Mouse (Mus musculus) monocyte, adult 5-6 weeks (primary cell): ENCODE results near the gene Ccdc125. TPM values are rescaled to one million over a fixed set of nuclear protein-coding genes. Genes with fewer than 3 reads are reported as not detected.

Experiments
- total RNA-seq: library from RNA; stranded (forward); fragments of 200-1000, 200-491, 200-594 nt; gene quantifications from 3 replicates; pipeline ENCODE4 v1.2.3, GENCODE M21; 2017

The Ccdc125 gene
- total RNA-seq, 1 experiment from 2014 or later: 51.2 TPM

Other genes with a start within 250 kb of the Ccdc125 start
- gene Naip1, start 216.8 kb upstream of the Ccdc125 start, total RNA-seq: 1.1 to 2.7 TPM (median 2.3 TPM) in 3 replicates
- gene Gtf2h2, start 177.1 kb upstream of the Ccdc125 start, total RNA-seq: 77.8 to 87.0 TPM (median 86.4 TPM) in 3 replicates
- not detected in 3 replicates for gene Ocln, start 117.0 kb upstream of the Ccdc125 start, total RNA-seq
- gene Marveld2, start 52.7 kb upstream of the Ccdc125 start, total RNA-seq: 0.86 to 3.1 TPM (median 2.8 TPM) in 3 replicates
- gene Ak6, start 18.7 kb upstream of the Ccdc125 start, total RNA-seq: 102 to 141 TPM (median 133 TPM) in 3 replicates
- gene Rad17, start 18.7 kb upstream of the Ccdc125 start, total RNA-seq: 25.1 to 42.9 TPM (median 36.4 TPM) in 3 replicates
- 4.0 to 27.9 TPM (median 7.6 TPM) in 3 replicates for gene Taf9, start 18.1 kb upstream of the Ccdc125 start, total RNA-seq
- gene Cdk7, start 61.2 kb downstream of the Ccdc125 start, total RNA-seq: 21.2 to 49.2 TPM (median 26.1 TPM) in 3 replicates
- gene Mrps36, start 74.9 kb downstream of the Ccdc125 start, total RNA-seq: 24.7 to 40.9 TPM (median 39.2 TPM) in 3 replicates
- gene Cenph, start 106.2 kb downstream of the Ccdc125 start, total RNA-seq: 0.68 to 3.1 TPM (median 2.5 TPM) in 3 replicates
- gene Ccnb1, start 116.9 kb downstream of the Ccdc125 start, total RNA-seq: 1.5 to 1.8 TPM (median 1.6 TPM) in 3 replicates
- 64.2 to 92.8 TPM (median 72.0 TPM) in 3 replicates for gene Slc30a5, start 163.7 kb downstream of the Ccdc125 start, total RNA-seq